Mouse (Mus musculus) liver, embryonic 11.5 days (tissue): ENCODE measurements at regions not wholly inside any gene's neighbourhood (a gene's known extent, or its start where the extent isn't known, plus 50 kb on each side); places are given as distances from the start of the nearest gene placed in this dataset.

Experiments
- ATAC-seq: fragments of 200-750 bp; cut with Nextera tagmentation; replicated peaks from 2 replicates; pipeline ENCODE4 v1.8.0; 2017; ENCODE audit warnings: moderate number of reproducible peaks, mild to moderate bottlenecking, moderate TSS enrichment, moderate library complexity; ENCODE audit not compliant: low FRiP score
- DNase-seq: peaks from one replicate; pipeline ENCODE4 v3.0.0-alpha.2; 2017; ENCODE audit warnings: low spot score
- H3K27ac ChIP-seq: fragments of 300-500 bp; sonication (generic); 2 replicates; pipeline ENCODE4 v1.5.1; 2014; ENCODE audit warnings: mild to moderate bottlenecking, low read depth, low read length, control low read depth
- H3K27me3 ChIP-seq: fragments of 300-500 bp; sonication (generic); replicated peaks from 2 replicates; pipeline ENCODE4 v1.6.1; 2014; ENCODE audit warnings: low read length, mixed read lengths; ENCODE audit not compliant: control insufficient read depth, insufficient read depth
- H3K36me3 ChIP-seq: fragments of 300-500 bp; sonication (generic); 2 replicates; pipeline ENCODE4 v1.6.1; 2014; ENCODE audit warnings: mild to moderate bottlenecking, low read length, moderate library complexity, mixed read lengths; ENCODE audit not compliant: control insufficient read depth, insufficient read depth
- H3K4me1 ChIP-seq: fragments of 300-500 bp; sonication (generic); replicated peaks from 2 replicates; pipeline ENCODE4 v1.6.1; 2014; ENCODE audit warnings: low read length, mixed read lengths; ENCODE audit not compliant: control insufficient read depth, insufficient read depth
- H3K4me2 ChIP-seq: fragments of 300-500 bp; sonication (generic); 2 replicates; pipeline ENCODE4 v1.6.1; 2014; ENCODE audit warnings: mild to moderate bottlenecking, control low read depth, moderate library complexity
- H3K4me3 ChIP-seq: fragments of 300-500 bp; sonication (generic); 2 replicates; pipeline ENCODE4 v1.5.1; 2014; ENCODE audit warnings: low read depth, low read length, control low read depth
- H3K9ac ChIP-seq: fragments of 300-500 bp; sonication (generic); 2 replicates; pipeline ENCODE4 v1.6.1; 2014; ENCODE audit warnings: low read depth, low read length, control low read depth
- H3K9me3 ChIP-seq: fragments of 300-500 bp; sonication (generic); 2 replicates; pipeline ENCODE4 v1.6.1; 2016; ENCODE audit warnings: low read length, inconsistent platforms, mixed read lengths; ENCODE audit not compliant: control insufficient read depth
- WGBS: fragments of 180-500 bp; shearing (Covaris S2); extraction: QIAGEN DNeasy Blood & Tissue Kit; methylation state at CpG from one replicate; pipeline ENCODE4 v1.1.7; 2014; 5-methylcytosine and 5-hydroxymethylcytosine counted together

DNA sequence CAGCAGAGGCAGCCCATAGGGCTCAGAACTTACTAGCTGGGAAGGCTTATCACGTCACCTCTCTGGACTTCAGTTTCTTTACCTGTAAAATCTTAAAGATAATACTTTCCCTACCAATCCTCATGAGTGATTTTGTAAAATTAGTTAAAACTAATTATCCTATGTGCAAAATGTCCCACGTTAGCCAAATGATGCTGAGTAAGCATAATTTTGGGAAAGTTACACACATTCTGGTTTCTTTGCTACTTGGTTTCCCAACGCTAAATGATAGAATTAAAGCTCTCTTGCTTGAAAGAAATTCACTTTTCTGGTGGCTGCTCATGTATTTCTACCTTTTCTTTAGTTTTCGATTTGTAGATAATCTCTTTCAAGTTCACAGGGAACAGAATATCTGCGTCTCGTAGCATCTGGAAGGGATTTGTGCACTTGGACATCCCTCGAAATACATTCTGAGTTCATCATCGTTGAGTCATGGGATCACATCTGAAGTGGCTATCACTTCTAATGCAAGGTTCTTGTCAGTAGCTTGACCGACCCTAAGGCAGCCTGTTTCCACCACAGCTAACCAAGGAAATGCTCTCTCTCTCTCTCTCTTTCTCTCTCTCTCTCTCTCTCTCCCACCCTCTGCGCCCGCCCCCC is 114.3 kb upstream of the BC052040 start:
- no peak for ATAC-seq
- WGBS = 81% methylated on average over 11 of the region's 11 CpGs
- no peak for DNase-seq

DNA sequence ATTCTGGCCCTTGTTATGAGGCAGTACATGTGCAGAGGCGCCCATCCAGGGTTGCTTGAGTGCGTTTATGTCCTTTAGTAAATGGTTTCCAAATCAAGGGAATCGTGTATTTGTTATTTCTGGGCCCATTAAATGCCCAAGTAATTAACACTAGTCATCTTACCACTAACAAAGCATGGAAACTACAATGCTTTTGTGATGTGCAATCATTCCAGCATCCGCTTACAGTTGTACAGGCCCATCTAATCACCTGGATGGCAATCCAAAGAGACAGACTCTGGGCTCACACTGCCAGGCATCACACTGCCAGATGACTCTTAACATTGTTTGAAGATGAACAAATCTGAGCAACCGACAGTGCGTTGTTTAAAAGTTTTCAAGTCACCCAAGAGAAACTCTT is 113.6 kb upstream of the BC052040 start:
- WGBS = 82% methylated on average over 6 of the region's 6 CpGs
- Histone ChIP-seq H3K27me3 (no peaks in the 10 kb centered on the region), H3K27ac (no peak overlapping the region), H3K4me2 (no peak overlapping the region), H3K36me3 (no peaks in the 10 kb centered on the region), H3K9ac (no peak overlapping the region), H3K9me3 (no peaks in the 10 kb centered on the region), H3K4me3 (no peak overlapping the region), H3K4me1 (no peaks in the 10 kb centered on the region)
- DNase-seq = no peak
- no peak for ATAC-seq

More for the DNA sequence above, 114.3 kb upstream of the BC052040 start:
- Histone ChIP-seq H3K4me3 (no peak overlapping the region), H3K4me2 (no peak overlapping the region), H3K27me3 (no peaks in the 10 kb centered on the region), H3K36me3 (no peaks in the 10 kb centered on the region), H3K9ac (no peak overlapping the region), H3K4me1 (no peaks in the 10 kb centered on the region), H3K27ac (no peak overlapping the region), H3K9me3 (no peaks in the 10 kb centered on the region)

DNA sequence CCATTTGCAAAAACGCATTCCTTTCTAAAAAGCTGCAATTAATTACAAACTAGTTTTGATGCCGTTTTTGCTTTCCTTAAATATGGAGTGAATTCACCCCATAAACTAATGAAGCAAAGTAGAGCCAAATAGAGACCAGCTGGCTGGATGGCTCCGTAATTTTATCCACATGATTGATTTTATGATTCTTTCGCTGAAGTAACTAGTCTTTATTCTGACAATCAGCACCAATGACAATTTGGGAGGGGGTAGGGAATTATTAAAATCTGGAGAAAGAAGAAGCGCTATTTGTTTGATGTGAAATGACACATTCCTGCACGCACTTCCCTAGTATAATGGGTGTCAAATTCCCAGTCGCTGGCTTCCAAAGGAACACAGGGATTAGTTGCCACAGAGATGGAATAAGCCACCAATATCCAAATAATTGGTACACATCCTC is 113.0 kb upstream of the BC052040 start:
- H3K36me3 ChIP-seq = no peaks in the 10 kb centered on the region
- H3K4me1 ChIP-seq = no peaks in the 10 kb centered on the region
- no peak overlapping the region for H3K9ac ChIP-seq
- no peaks in the 10 kb centered on the region for H3K9me3 ChIP-seq
- 78% methylated on average over 7 of the region's 7 CpGs for WGBS
- DNase-seq (no peak), ATAC-seq (no peak)
- no peak overlapping the region for H3K4me3 ChIP-seq
- H3K4me2 ChIP-seq = no peak overlapping the region
- no peaks in the 10 kb centered on the region for H3K27me3 ChIP-seq
- H3K27ac ChIP-seq = no peak overlapping the region

DNA sequence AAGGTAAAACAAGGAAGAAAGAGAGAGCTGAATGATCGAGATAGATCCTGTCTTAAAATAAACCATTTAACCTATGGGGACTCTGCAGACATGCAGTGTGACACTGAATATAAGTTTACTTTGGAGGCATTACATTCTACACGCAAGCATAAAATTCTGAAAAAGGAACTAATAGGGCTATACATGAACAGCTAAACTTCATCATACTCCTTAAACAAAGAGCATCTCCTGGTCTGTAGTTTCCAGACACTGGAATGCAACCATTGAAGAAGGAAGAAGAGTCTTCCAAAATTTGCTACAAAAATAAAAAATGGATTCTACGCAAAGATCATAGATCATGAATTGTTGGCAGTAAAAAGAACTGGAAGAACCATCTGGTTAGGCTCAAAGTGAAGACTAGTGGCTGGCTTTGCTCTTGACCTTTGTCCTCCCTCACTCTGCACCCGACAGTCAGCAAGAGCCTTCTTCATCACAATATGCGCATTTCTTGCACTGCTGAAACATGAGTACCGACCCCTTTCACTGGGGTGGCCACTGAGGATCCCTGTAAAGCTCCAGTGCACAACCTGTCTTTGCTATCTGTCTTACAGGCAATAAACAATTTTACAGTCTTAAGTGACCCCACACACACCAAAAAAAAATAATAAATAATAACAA is 112.2 kb upstream of the BC052040 start:
- H3K27me3 ChIP-seq = no peaks in the 10 kb centered on the region
- H3K9ac ChIP-seq = no peak overlapping the region
- DNase-seq (no peak), ATAC-seq (no peak)
- no peaks in the 10 kb centered on the region for H3K4me1 ChIP-seq
- H3K9me3 ChIP-seq = no peaks in the 10 kb centered on the region
- 71% methylated on average over 6 of the region's 6 CpGs for WGBS
- no peaks in the 10 kb centered on the region for H3K36me3 ChIP-seq
- no peak overlapping the region for H3K4me2 ChIP-seq
- H3K27ac ChIP-seq = no peak overlapping the region
- no peak overlapping the region for H3K4me3 ChIP-seq

DNA sequence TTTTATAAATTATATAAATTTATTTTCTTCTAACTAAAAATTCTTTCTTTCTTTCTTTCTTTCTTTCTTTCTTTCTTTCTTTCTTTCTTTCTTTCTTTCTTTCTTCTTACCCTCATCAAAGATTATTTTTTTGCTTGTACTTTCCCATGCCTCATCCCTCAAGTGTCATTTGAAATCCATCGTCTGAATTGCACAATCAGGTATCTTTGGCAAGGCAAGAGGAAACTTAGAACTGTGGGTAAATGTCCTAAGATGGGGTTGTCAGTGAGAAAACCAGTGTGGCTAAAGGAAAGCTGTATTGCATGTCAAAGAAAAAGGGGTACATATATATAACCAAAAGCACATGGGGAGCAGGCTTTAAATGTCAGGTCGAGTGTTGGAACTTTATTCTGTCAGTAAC is 109.1 kb upstream of the BC052040 start:
- Histone ChIP-seq H3K9ac (no peak overlapping the region), H3K27me3 (no peaks in the 10 kb centered on the region), H3K27ac (no peak overlapping the region), H3K4me2 (no peak overlapping the region), H3K9me3 (no peaks in the 10 kb centered on the region), H3K4me1 (no peaks in the 10 kb centered on the region), H3K4me3 (no peak overlapping the region), H3K36me3 (no peaks in the 10 kb centered on the region)
- WGBS = 80% methylated on average over 2 of the region's 2 CpGs
- DNase-seq (no peak), ATAC-seq (no peak)

DNA sequence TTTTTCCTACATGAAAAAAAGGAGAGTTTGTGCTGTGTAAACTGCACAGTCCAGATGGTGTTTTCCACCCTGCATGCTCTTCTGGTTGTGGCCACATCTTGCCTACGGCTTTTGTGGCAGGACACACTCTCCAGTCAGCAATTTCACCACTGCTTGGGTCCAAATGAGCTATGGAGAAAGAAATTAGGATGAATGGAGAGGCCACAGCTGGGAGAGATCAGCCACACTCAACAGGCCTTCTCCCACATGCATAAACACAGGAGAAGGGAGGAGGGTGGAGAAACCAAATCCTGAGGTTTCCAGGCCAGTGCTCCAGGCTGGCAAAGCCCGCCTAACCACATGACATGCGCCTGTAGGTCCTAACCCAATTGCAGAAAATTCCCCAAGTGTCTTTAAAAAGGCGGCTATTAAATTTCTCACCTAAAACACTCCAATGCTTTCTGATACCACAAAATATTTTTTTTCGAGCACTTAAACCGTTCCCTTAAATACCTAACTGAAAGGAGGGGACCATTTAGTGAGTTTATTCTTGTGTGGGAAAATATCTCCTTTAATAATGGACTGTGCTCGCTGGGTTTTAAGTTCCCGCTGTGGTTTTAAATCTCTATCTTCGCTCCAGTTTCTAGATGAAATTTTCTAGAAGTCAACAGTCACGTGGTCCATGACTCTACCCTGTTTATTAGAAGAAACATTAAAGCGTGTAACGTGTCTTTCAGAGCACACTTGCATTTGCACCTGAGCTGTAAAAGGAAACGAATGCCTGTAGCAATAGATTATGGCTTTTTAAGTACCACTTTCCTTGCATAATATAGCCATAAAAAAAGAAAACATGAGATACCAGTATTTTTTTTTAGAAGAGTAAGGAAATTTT is 97.9 kb upstream of the BC052040 start:
- Histone ChIP-seq H3K4me3 (no peak overlapping the region), H3K36me3 (no peaks in the 10 kb centered on the region), H3K27me3 (no peaks in the 10 kb centered on the region), H3K9me3 (no peaks in the 10 kb centered on the region), H3K4me2 (no peak overlapping the region), H3K27ac (no peak overlapping the region), H3K9ac (no peak overlapping the region), H3K4me1 (no peaks in the 10 kb centered on the region)
- 77% methylated on average over 13 of the region's 13 CpGs for WGBS
- ATAC-seq = no peak
- DNase-seq = no peak

DNA sequence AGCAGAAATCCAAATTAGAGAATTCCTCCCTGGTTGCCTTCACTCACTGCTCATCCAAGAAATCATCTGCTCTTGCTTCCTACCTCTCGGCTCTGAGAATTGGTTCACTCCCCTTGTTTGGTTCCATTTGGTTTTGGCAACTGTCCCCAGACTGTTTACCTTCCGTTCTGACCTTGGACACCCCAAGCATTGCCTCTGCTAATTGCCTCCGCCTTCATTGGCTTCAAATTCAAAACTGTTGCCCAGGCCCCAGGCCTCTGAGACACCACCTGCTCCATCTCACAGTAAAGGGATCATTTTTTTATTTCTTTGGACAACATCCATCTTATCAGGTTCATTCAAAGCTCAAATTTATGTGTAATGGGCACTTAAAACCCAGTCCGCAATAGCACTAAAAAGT is 93.1 kb upstream of the BC052040 start:
- H3K9ac ChIP-seq = no peak overlapping the region
- ATAC-seq (no peak), DNase-seq (no peak)
- H3K9me3 ChIP-seq = no peaks in the 10 kb centered on the region
- H3K36me3 ChIP-seq = no peaks in the 10 kb centered on the region
- 76% methylated on average over 4 of the region's 4 CpGs for WGBS
- H3K27ac ChIP-seq = no peak overlapping the region
- no peak overlapping the region for H3K4me3 ChIP-seq
- H3K27me3 ChIP-seq = no peaks in the 10 kb centered on the region
- H3K4me2 ChIP-seq = no peak overlapping the region
- H3K4me1 ChIP-seq = no peaks in the 10 kb centered on the region

DNA sequence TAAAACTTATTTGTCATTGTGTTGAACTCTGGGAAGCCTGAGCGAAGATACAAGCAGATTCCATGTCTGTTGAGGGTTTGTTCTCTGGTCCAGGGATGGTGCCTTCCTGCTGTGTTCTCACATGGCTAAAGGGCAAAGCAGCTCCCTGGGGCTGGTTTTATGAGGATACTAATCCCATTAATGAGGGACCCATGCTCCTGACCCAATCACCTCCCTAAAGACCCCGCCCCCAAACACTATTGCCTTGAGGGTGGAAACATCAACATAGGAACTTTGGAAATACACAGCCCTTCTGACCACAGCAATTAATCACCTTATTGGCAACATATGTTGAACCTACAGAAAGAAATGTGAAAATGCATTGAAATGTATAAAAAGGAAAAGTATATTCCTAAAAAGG is 88.5 kb upstream of the BC052040 start:
- Histone ChIP-seq H3K36me3 (no peaks in the 10 kb centered on the region), H3K27me3 (no peaks in the 10 kb centered on the region), H3K4me3 (no peak overlapping the region), H3K4me1 (no peaks in the 10 kb centered on the region), H3K27ac (no peak overlapping the region), H3K9me3 (no peaks in the 10 kb centered on the region), H3K9ac (no peak overlapping the region), H3K4me2 (no peak overlapping the region)
- ATAC-seq = no peak
- WGBS = 73% methylated on average over 2 of the region's 2 CpGs
- DNase-seq = no peak
